Mouse (Mus musculus) MEL (cell line): ENCODE data around the gene Cbx4. TPM values are rescaled to one million over a fixed set of nuclear protein-coding genes. Genes with fewer than 3 reads are reported as not detected.

ENCODE experiments used
- DNase-seq: peaks from one replicate; pipeline ENCODE4 v3.0.0; 2011; ENCODE audit warnings: low read depth, low spot score
- H3K27ac ChIP-seq: 2 replicates; pipeline ENCODE4 v1.5.1; 2012; ENCODE audit warnings: low read depth, mild to moderate bottlenecking, control low read depth, low read length, moderate library complexity; ENCODE audit not compliant: control insufficient read depth
- H3K27me3 ChIP-seq, 2 experiments: fragments of 150-350 bp in 1 of 2; sonication (generic) in 1 of 2; 2 replicates each; pipeline ENCODE4 v1.6.1; 2012; ENCODE audit warnings: low read length in 2 of 2, mild to moderate bottlenecking in 2 of 2, improper control_type of control experiment in 1 of 2, moderate library complexity in 1 of 2; ENCODE audit not compliant: insufficient read depth in 2 of 2, control insufficient read depth in 1 of 2
- H3K36me3 ChIP-seq, 2 experiments: 2 replicates each; pipeline ENCODE4 v1.6.1; 2012 to 2014; ENCODE audit warnings: low read length in 2 of 2, improper control_type of control experiment in 1 of 2, inconsistent platforms in 1 of 2, mild to moderate bottlenecking in 1 of 2; ENCODE audit not compliant: insufficient read depth in 2 of 2, control insufficient read depth in 1 of 2
- H3K4me1 ChIP-seq, 2 experiments: fragments of 150-350 bp in 1 of 2; sonication (generic) in 1 of 2; 2 replicates each; pipeline ENCODE4 v1.6.1; 2012; ENCODE audit warnings: low read length in 2 of 2, improper control_type of control experiment in 1 of 2, mild to moderate bottlenecking in 1 of 2; ENCODE audit not compliant: insufficient read depth in 2 of 2, control insufficient read depth in 1 of 2
- H3K4me3 ChIP-seq, 2 experiments: fragments of 150-350 bp in 1 of 2; sonication (generic) in 1 of 2; 2 replicates each; pipeline ENCODE4 v1.5.1; 2012; ENCODE audit warnings: low read depth in 2 of 2, low read length in 2 of 2, mild to moderate bottlenecking in 2 of 2, moderate library complexity in 2 of 2, control low read depth in 1 of 2, improper control_type of control experiment in 1 of 2; ENCODE audit not compliant: control insufficient read depth in 1 of 2, insufficient read depth in 1 of 2
- H3K79me2 ChIP-seq: 2 replicates; pipeline ENCODE4 v1.6.1; 2012; ENCODE audit warnings: mild to moderate bottlenecking, low read length, moderate library complexity; ENCODE audit not compliant: control insufficient read depth, poor library complexity, insufficient read depth
- H3K9ac ChIP-seq: 2 replicates; pipeline ENCODE4 v1.6.1; 2012; ENCODE audit warnings: low read depth, mild to moderate bottlenecking, control low read depth, low read length, moderate library complexity; ENCODE audit not compliant: control insufficient read depth, poor library complexity, severe bottlenecking
- H3K9me3 ChIP-seq: fragments of 150-350 bp; sonication (generic); replicated peaks from 2 replicates; pipeline ENCODE4 v1.6.1; 2012; ENCODE audit warnings: mild to moderate bottlenecking, low read length, improper control_type of control experiment, moderate library complexity; ENCODE audit not compliant: insufficient read depth
- BHLHE40 ChIP-seq: IDR thresholded peaks from 2 replicates; pipeline ENCODE4 v1.6.1; 2012; ENCODE audit warnings: low read depth, mild to moderate bottlenecking, inconsistent platforms, low read length, improper control_type of control experiment, borderline replicate concordance
- CHD1 ChIP-seq: IDR thresholded peaks from 2 replicates; pipeline ENCODE4 v1.6.1; 2012; ENCODE audit warnings: low read depth, mild to moderate bottlenecking, inconsistent platforms, low read length, improper control_type of control experiment
- CHD2 ChIP-seq: IDR thresholded peaks from 2 replicates; pipeline ENCODE4 v1.6.1; 2011; ENCODE audit warnings: low read length, improper control_type of control experiment
- CTCF ChIP-seq, 3 experiments: IDR thresholded peaks in 2 of 3; conservative IDR thresholded peaks in 1 of 3; 2 replicates each; pipeline ENCODE4 v1.5.1; 2011 to 2012; ENCODE audit warnings: low read length in 3 of 3, low read depth in 2 of 3, mild to moderate bottlenecking in 2 of 3, improper control_type of control experiment in 1 of 3, inconsistent platforms in 1 of 3, mixed read lengths in 1 of 3, moderate library complexity in 1 of 3; ENCODE audit not compliant: control insufficient read depth in 1 of 3, insufficient read depth in 1 of 3, poor library complexity in 1 of 3, severe bottlenecking in 1 of 3
- E2F4 ChIP-seq: IDR thresholded peaks from 2 replicates; pipeline ENCODE4 v1.6.1; 2011; ENCODE audit warnings: low read depth, low read length, improper control_type of control experiment, borderline replicate concordance
- ETS1 ChIP-seq: IDR thresholded peaks from 2 replicates; pipeline ENCODE4 v1.6.1; 2012; ENCODE audit warnings: low read depth, mild to moderate bottlenecking, inconsistent platforms, low read length, improper control_type of control experiment, moderate library complexity
- GABPA ChIP-seq: IDR thresholded peaks from 2 replicates; pipeline ENCODE4 v1.6.1; 2012; ENCODE audit warnings: low read depth, mild to moderate bottlenecking, inconsistent platforms, low read length, improper control_type of control experiment, moderate library complexity
- GATA1 ChIP-seq: IDR thresholded peaks from 2 replicates; pipeline ENCODE4 v1.6.1; 2011; ENCODE audit warnings: low read depth, low read length, improper control_type of control experiment
- HCFC1 ChIP-seq: IDR thresholded peaks from 2 replicates; pipeline ENCODE4 v1.6.1; 2012; ENCODE audit warnings: low read depth, mild to moderate bottlenecking, inconsistent platforms, low read length, improper control_type of control experiment, moderate library complexity
- JUND ChIP-seq: IDR thresholded peaks from 2 replicates; pipeline ENCODE4 v1.6.1; 2011; ENCODE audit warnings: low read depth, mild to moderate bottlenecking, improper control_type of control experiment, low read length
- KAT2A ChIP-seq: conservative IDR thresholded peaks from 2 replicates; pipeline ENCODE4 v1.6.1; 2012; ENCODE audit warnings: low read depth, low read length, improper control_type of control experiment, inconsistent platforms
- MAZ ChIP-seq: IDR thresholded peaks from 2 replicates; pipeline ENCODE4 v1.6.1; 2012; ENCODE audit warnings: low read depth, mild to moderate bottlenecking, inconsistent platforms, low read length, improper control_type of control experiment
- MXI1 ChIP-seq: IDR thresholded peaks from 2 replicates; pipeline ENCODE4 v1.6.1; 2011; ENCODE audit warnings: mild to moderate bottlenecking, low read depth, low read length, improper control_type of control experiment
- MYB ChIP-seq: IDR thresholded peaks from 2 replicates; pipeline ENCODE4 v1.6.1; 2011; ENCODE audit warnings: mild to moderate bottlenecking, low read depth, low read length, improper control_type of control experiment
- MYC ChIP-seq: IDR thresholded peaks from 2 replicates; pipeline ENCODE4 v1.6.1; 2011; ENCODE audit warnings: low read depth, mild to moderate bottlenecking, low read length, improper control_type of control experiment, moderate library complexity
- NELFE ChIP-seq: IDR thresholded peaks from 2 replicates; pipeline ENCODE4 v1.6.1; 2011; ENCODE audit warnings: low read depth, low read length, improper control_type of control experiment
- NRF1 ChIP-seq: IDR thresholded peaks from 2 replicates; pipeline ENCODE4 v1.6.1; 2014; ENCODE audit warnings: low read depth, mild to moderate bottlenecking, inconsistent platforms, low read length, improper control_type of control experiment, moderate library complexity; ENCODE audit not compliant: poor library complexity, insufficient read depth, severe bottlenecking
- POLR2A ChIP-seq, 2 experiments: IDR thresholded peaks; 2 replicates each; pipeline ENCODE4 v1.6.1; 2011 to 2012; ENCODE audit warnings: low read length in 2 of 2, mild to moderate bottlenecking in 2 of 2, control low read depth in 1 of 2, improper control_type of control experiment in 1 of 2, low read depth in 1 of 2, moderate library complexity in 1 of 2; ENCODE audit not compliant: control insufficient read depth in 1 of 2, insufficient read depth in 1 of 2, poor library complexity in 1 of 2
- POLR2AphosphoS2 ChIP-seq: IDR thresholded peaks from 2 replicates; pipeline ENCODE4 v1.6.1; 2011; ENCODE audit warnings: low read length, improper control_type of control experiment
- POLR2AphosphoS5 ChIP-seq: IDR thresholded peaks from 2 replicates; pipeline ENCODE4 v1.6.1; 2012; ENCODE audit warnings: low read depth, borderline replicate concordance, mild to moderate bottlenecking, inconsistent platforms, low read length, moderate library complexity, mixed read lengths
- RCOR1 ChIP-seq: IDR thresholded peaks from 2 replicates; pipeline ENCODE4 v1.6.1; 2012; ENCODE audit warnings: low read depth, mild to moderate bottlenecking, inconsistent platforms, low read length, improper control_type of control experiment
- SMC3 ChIP-seq: IDR thresholded peaks from 2 replicates; pipeline ENCODE4 v1.6.1; 2011; ENCODE audit warnings: low read depth, low read length, improper control_type of control experiment
- TAL1 ChIP-seq: IDR thresholded peaks from 2 replicates; pipeline ENCODE4 v1.6.1; 2012; ENCODE audit warnings: mild to moderate bottlenecking, inconsistent platforms, low read length, moderate library complexity, mixed read lengths
- TBP ChIP-seq: IDR thresholded peaks from 2 replicates; pipeline ENCODE4 v1.8.0; 2011; ENCODE audit warnings: low read depth, low read length, improper control_type of control experiment
- TCF12 ChIP-seq: IDR thresholded peaks from 2 replicates; pipeline ENCODE4 v1.6.1; 2014; ENCODE audit warnings: low read depth, mild to moderate bottlenecking, inconsistent platforms, low read length, improper control_type of control experiment, moderate library complexity
- UBTF ChIP-seq: IDR thresholded peaks from 2 replicates; pipeline ENCODE4 v1.6.1; 2012; ENCODE audit warnings: low read depth, mild to moderate bottlenecking, inconsistent platforms, low read length, improper control_type of control experiment, moderate library complexity, borderline replicate concordance; ENCODE audit not compliant: insufficient read depth
- USF2 ChIP-seq, 2 experiments: IDR thresholded peaks; 2 replicates each; pipeline ENCODE4 v1.6.1; 2011 to 2012; ENCODE audit warnings: improper control_type of control experiment in 2 of 2, low read length in 2 of 2, borderline replicate concordance in 1 of 2, inconsistent platforms in 1 of 2, low read depth in 1 of 2, mild to moderate bottlenecking in 1 of 2; ENCODE audit not compliant: insufficient read depth in 1 of 2
- ZKSCAN1 ChIP-seq: IDR thresholded peaks from 2 replicates; pipeline ENCODE4 v1.6.1; 2012; ENCODE audit warnings: low read depth, mild to moderate bottlenecking, inconsistent platforms, low read length, improper control_type of control experiment, moderate library complexity
- ZNF384 ChIP-seq: IDR thresholded peaks from 2 replicates; pipeline ENCODE4 v1.6.1; 2012; ENCODE audit warnings: low read depth, mild to moderate bottlenecking, inconsistent platforms, low read length, improper control_type of control experiment
- polyA plus RNA-seq, 2 experiments: library from polyadenylated mRNA; stranded (reverse) in 1 of 2; unstranded in 1 of 2; fragments of >175 nt in 1 of 2; fragments of >200 nt in 1 of 2; gene quantifications; 2 replicates each; pipeline versions ENCODE4 v1.2.1 to v1.2.4; 2012; ENCODE audit warnings: low replicate concordance in 2 of 2, low read depth in 1 of 2; ENCODE audit not compliant: insufficient read length in 2 of 2, insufficient read depth in 1 of 2, missing spikeins in 1 of 2
- total RNA-seq: library from RNA; depleted of rRNA; stranded (reverse); fragments of 300-350 nt; gene quantifications from 2 replicates; pipeline ENCODE4 v1.2.3, GENCODE M21; 2012

Cbx4 gene
- total and polyA plus RNA-seq, 3 experiments = 8.0 to 22.6 TPM; not detected in 1

- DNase-seq = peak; percentile 90
- H3K79me2 ChIP-seq = no peaks in the 10 kb centered on the region
- H3K27ac ChIP-seq = no peak overlapping the region
- H3K4me3 ChIP-seq = peak overlapping the region; percentile 27 to 50; a peak in 3 of 4 replicates
- no peaks in the 10 kb centered on the region for H3K9me3 ChIP-seq
- no peak for TF ChIP-seq MYB
- TF ChIP-seq SMC3 = no peak
- no peak for TF ChIP-seq TCF12
- TF ChIP-seq POLR2A (IDR thresholded peaks at IDR 0.05; ENCODE audit: control insufficient read depth in 1 of 2, insufficient read depth in 1 of 2, low read depth in 1 of 2, low read length in 2 of 2, poor library complexity in 1 of 2) = peak in 1 of 2 experiments; percentile 31; a peak in 1 of 4 replicates
- peak; percentile 37; the same call in 1 of the 2 replicates for TF ChIP-seq NRF1
- TF ChIP-seq TAL1 = no peak
- TF ChIP-seq TBP = no peak
- no peak for TF ChIP-seq MYC
- TF ChIP-seq RCOR1 = no peak
- TF ChIP-seq POLR2AphosphoS5 = no peak
- no peak for TF ChIP-seq ETS1
- TF ChIP-seq POLR2AphosphoS2 = no peak
- peak; percentile 78; the same call in 1 of the 2 replicates for TF ChIP-seq BHLHE40
- no peak for TF ChIP-seq GABPA
- peak in 2 of 3 experiments; percentile 26 to 34; a peak in 3 of 6 replicates for TF ChIP-seq CTCF (IDR thresholded peaks at IDR 0.05 in 2 of 3, conservative IDR thresholded peaks at IDR 0.05 in 1 of 3; ENCODE audit: control insufficient read depth in 1 of 3, insufficient read depth in 1 of 3, low read depth in 2 of 3, low read length in 3 of 3, poor library complexity in 1 of 3, severe bottlenecking in 1 of 3)
- TF ChIP-seq CHD2 = no peak
- no peak for TF ChIP-seq ZKSCAN1
- TF ChIP-seq UBTF = no peak
- H3K36me3 ChIP-seq = peaks cover 0 to 2% of the 10 kb centered on the region in 2 experiments; a peak in 1 of 4 replicates
- peaks cover 0 to 4% of the 10 kb centered on the region in 2 experiments for H3K27me3 ChIP-seq
- H3K9ac ChIP-seq = peak overlapping the region; percentile 56
- 0 out of 4 replicates have a peak, but pooled peaks cover 0 to 7% of the 10 kb centered on the region in 2 experiments for H3K4me1 ChIP-seq
Observed at GRCm38 (mm10) chr11:119053257-119053670, 32.8 kb downstream of the Cbx4 start.

- Histone ChIP-seq H3K27me3 (peaks cover 0 to 4% of the 10 kb centered on the region in 2 experiments), H3K27ac (no peak overlapping the region), H3K9me3 (no peaks in the 10 kb centered on the region), H3K4me3 (peak overlapping the region; percentile 27 to 50; a peak in 3 of 4 replicates), H3K79me2 (no peaks in the 10 kb centered on the region), H3K4me1 (0 out of 4 replicates have a peak, but pooled peaks cover 0 to 7% of the 10 kb centered on the region in 2 experiments), H3K36me3 (peaks cover 0 to 2% of the 10 kb centered on the region in 2 experiments; a peak in 1 of 4 replicates), H3K9ac (peak overlapping the region; percentile 56)
- DNase-seq = peak; percentile 86
- TF ChIP-seq GATA1 (no peak), GABPA (no peak), ZKSCAN1 (no peak), POLR2AphosphoS2 (no peak), ZNF384 (no peak), HCFC1 (0 out of 2 replicates have a peak, but pooled peaks have one; percentile 12), CHD2 (no peak), USF2 (IDR thresholded peaks at IDR 0.05; ENCODE audit: borderline replicate concordance in 1 of 2, insufficient read depth in 1 of 2, low read depth in 1 of 2, low read length in 2 of 2) (no peak), UBTF (no peak), CHD1 (no peak), NELFE (no peak), E2F4 (peak; percentile 61; the same call in 1 of the 2 replicates), KAT2A (no peak), MXI1 (peak; percentile 48; the same call in 1 of the 2 replicates), MAZ (no peak), JUND (no peak), BHLHE40 (no peak), MYB (no peak), TBP (no peak)
Observed at GRCm38 (mm10) chr11:119052661-119053256, 33.3 kb downstream of the Cbx4 start.
